Mouse (Mus musculus) C2C12 (cell line): Measurements from ENCODE around the gene Aatf. TPM values are rescaled to one million over a fixed set of nuclear protein-coding genes. Genes with fewer than 3 reads are reported as not detected.

Source experiments
- H3K27me3 ChIP-seq: one replicate; pipeline ENCODE4 v1.6.1; 2011; ENCODE audit not compliant: control insufficient read depth, insufficient read depth, insufficient read length
- H3K36me3 ChIP-seq: one replicate; pipeline ENCODE4 v1.6.1; 2011; ENCODE audit not compliant: control insufficient read depth, insufficient read depth
- H3K4me3 ChIP-seq: one replicate; pipeline ENCODE4 v1.5.1; 2011; ENCODE audit warnings: mild to moderate bottlenecking, control low read depth; ENCODE audit not compliant: poor library complexity, insufficient read depth, severe bottlenecking
- H3K79me2 ChIP-seq: one replicate; pipeline ENCODE4 v1.6.1; 2011; ENCODE audit not compliant: control insufficient read depth, insufficient read depth
- H3K79me3 ChIP-seq: one replicate; pipeline ENCODE4 v1.6.1; 2011; ENCODE audit warnings: low read depth, control low read depth
- H3ac ChIP-seq: one replicate; pipeline ENCODE3; 2011; ENCODE audit warnings: low read depth; ENCODE audit not compliant: control insufficient read depth, insufficient read length
- CEBPB ChIP-seq: IDR thresholded peaks from one replicate; pipeline ENCODE4 v1.6.1; 2011; ENCODE audit warnings: low read depth, mild to moderate bottlenecking, control low read depth, moderate library complexity
- CTCF ChIP-seq: IDR thresholded peaks from one replicate; pipeline ENCODE4 v1.5.1; 2011; ENCODE audit not compliant: control insufficient read depth, insufficient read depth, insufficient read length
- FOSL1 ChIP-seq: IDR thresholded peaks from one replicate; pipeline ENCODE4 v1.8.0; 2011; ENCODE audit warnings: mild to moderate bottlenecking, low read length; ENCODE audit not compliant: poor library complexity, insufficient read depth, severe bottlenecking
- MAX ChIP-seq: IDR thresholded peaks from one replicate; pipeline ENCODE4 v1.6.1; 2011; ENCODE audit warnings: mild to moderate bottlenecking, control low read depth
- MYOD1 ChIP-seq: IDR thresholded peaks from one replicate; pipeline ENCODE4 v1.6.1; 2011; ENCODE audit warnings: low read depth; ENCODE audit not compliant: control insufficient read depth, insufficient read length
- MYOG ChIP-seq: IDR thresholded peaks from one replicate; pipeline ENCODE4 v1.6.1; 2011; ENCODE audit not compliant: control insufficient read depth, insufficient read length; ENCODE audit errors: extremely low read depth
- USF1 ChIP-seq: IDR thresholded peaks from one replicate; pipeline ENCODE4 v1.6.1; 2011; ENCODE audit warnings: low read depth, mild to moderate bottlenecking, control low read depth, moderate library complexity
- polyA plus RNA-seq: library from polyadenylated mRNA; unstranded; fragments of >200 nt; fragmentation: generic; extraction: Trizol; gene quantifications from one replicate; pipeline ENCODE4 v1.2.1, GENCODE M21; 2012; ENCODE audit warnings: missing spikeins

The Aatf gene
- polyA plus RNA-seq, 1 experiment: 38.6 TPM

DNA sequence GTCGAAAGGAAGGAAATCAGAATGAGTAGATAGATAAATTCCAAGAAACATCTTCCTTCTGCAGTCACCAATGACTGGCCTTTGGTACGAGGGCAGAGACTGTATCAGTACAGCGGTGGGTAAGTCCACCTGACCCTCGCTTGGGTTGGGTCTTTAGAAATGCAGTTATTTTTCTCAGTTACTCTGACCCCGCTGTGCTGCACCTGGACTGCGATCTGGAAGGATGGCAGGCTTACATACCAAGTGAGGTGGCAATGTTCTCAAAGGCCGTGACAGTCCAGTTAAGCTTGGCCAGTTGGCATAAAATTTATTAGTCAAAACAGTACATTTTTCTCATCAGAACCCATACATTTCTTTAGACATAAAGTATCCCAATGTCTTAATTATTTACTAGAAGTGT, 59.4 kb downstream of the Aatf start:
- Histone ChIP-seq H3K4me3 (no peak overlapping the region), H3K79me3 (peaks cover 1% of the 10 kb centered on the region), H3K79me2 (peaks cover 18% of the 10 kb centered on the region), H3K36me3 (peaks cover 55% of the 10 kb centered on the region), H3K27me3 (no peaks in the 10 kb centered on the region), H3ac (no peak overlapping the region)
- TF ChIP-seq MYOG (no peak), MAX (no peak), USF1 (no peak), MYOD1 (no peak), CEBPB (no peak), CTCF (no peak), FOSL1 (no peak)

- TF ChIP-seq FOSL1: no peak
- no peak for TF ChIP-seq USF1
- TF ChIP-seq CEBPB: no peak
- no peak for TF ChIP-seq MYOG
- no peak for TF ChIP-seq CTCF
- no peak for TF ChIP-seq MAX
- TF ChIP-seq MYOD1: no peak
Measured at GRCm38 (mm10) chr11:84442554-84443331, 70.6 kb downstream of the Aatf start.

DNA sequence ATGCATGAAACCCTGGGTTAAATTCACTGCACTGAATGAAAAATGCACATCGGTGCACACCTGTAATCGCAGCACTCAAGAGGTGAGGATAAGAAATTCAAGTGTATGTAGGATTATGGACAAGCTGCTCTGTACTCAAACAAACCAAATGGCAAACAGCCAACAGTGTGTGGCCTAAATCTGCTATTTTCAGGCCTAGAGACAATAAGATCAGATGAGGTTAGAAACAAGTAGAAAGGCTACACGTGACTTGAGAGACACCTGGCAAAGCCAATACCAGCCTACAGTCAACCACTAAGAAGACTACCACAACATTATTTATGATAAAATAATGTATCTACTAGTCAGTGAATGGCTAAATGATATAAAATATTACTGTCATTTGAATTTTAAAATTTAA, 72.9 kb downstream of the Aatf start:
- TF ChIP-seq FOSL1 (no peak), CTCF (no peak), USF1 (no peak), MYOG (no peak), MYOD1 (no peak), CEBPB (no peak), MAX (no peak)

More at GRCm38 (mm10) chr11:84442554-84443331, 70.6 kb downstream of the Aatf start:
- no peak overlapping the region for H3ac ChIP-seq
- H3K4me3 ChIP-seq: no peak overlapping the region
- peaks cover 82% of the 10 kb centered on the region for H3K36me3 ChIP-seq
- no peaks in the 10 kb centered on the region for H3K79me2 ChIP-seq
- H3K79me3 ChIP-seq: no peaks in the 10 kb centered on the region
- H3K27me3 ChIP-seq: no peaks in the 10 kb centered on the region

GRCm38 (mm10) chr11:84434879-84435278, 78.4 kb downstream of the Aatf start:
- no peaks in the 10 kb centered on the region for H3K27me3 ChIP-seq
- TF ChIP-seq CEBPB (no peak), MYOG (no peak), FOSL1 (no peak)
- H3K79me3 ChIP-seq: no peaks in the 10 kb centered on the region

More for the DNA sequence above, 72.9 kb downstream of the Aatf start:
- no peaks in the 10 kb centered on the region for H3K27me3 ChIP-seq
- no peaks in the 10 kb centered on the region for H3K79me3 ChIP-seq
- H3K79me2 ChIP-seq: no peaks in the 10 kb centered on the region
- no peak overlapping the region for H3ac ChIP-seq
- peaks cover 79% of the 10 kb centered on the region for H3K36me3 ChIP-seq
- no peak overlapping the region for H3K4me3 ChIP-seq

DNA sequence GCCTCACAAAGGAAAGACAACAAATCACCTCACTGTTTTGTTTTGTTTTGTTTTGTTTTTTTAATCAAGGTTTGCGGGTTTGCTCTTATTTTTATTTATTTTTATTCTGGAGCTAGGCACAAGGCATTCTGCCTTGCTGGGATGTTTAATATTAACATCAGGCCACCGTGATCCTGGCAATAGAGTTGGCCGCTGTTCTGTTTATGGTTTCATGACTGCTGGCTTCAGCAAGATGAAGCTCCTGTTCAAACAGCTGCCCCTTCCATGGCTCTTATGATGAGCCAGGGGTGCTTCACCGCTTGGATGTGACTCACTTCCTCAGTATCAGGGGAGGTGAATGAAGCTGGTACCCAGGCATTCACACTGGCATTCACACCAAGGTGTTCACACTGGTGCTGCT, 83.0 kb downstream of the Aatf start:
- Histone ChIP-seq H3K4me3 (no peak overlapping the region), H3K79me2 (no peaks in the 10 kb centered on the region), H3K79me3 (no peaks in the 10 kb centered on the region), H3ac (no peak overlapping the region), H3K27me3 (no peaks in the 10 kb centered on the region), H3K36me3 (peaks cover 56% of the 10 kb centered on the region)
- TF ChIP-seq MYOD1 (no peak), CTCF (no peak), MYOG (no peak), USF1 (no peak), CEBPB (no peak), MAX (no peak), FOSL1 (no peak)

More at GRCm38 (mm10) chr11:84434879-84435278, 78.4 kb downstream of the Aatf start:
- no peak overlapping the region for H3ac ChIP-seq
- no peak overlapping the region for H3K4me3 ChIP-seq
- no peaks in the 10 kb centered on the region for H3K79me2 ChIP-seq
- H3K36me3 ChIP-seq: peaks cover 63% of the 10 kb centered on the region

- Histone ChIP-seq H3K79me3 (no peaks in the 10 kb centered on the region), H3K79me2 (no peaks in the 10 kb centered on the region), H3K4me3 (no peak overlapping the region), H3K36me3 (peaks cover 52% of the 10 kb centered on the region), H3ac (no peak overlapping the region), H3K27me3 (no peaks in the 10 kb centered on the region)
- TF ChIP-seq MYOG: no peak
- no peak for TF ChIP-seq MAX
- TF ChIP-seq MYOD1: no peak
Measured at GRCm38 (mm10) chr11:84429581-84429980, 83.7 kb downstream of the Aatf start.
